ENCODE assay signal across 11 mouse cellular contexts in the genomic region with DNA sequence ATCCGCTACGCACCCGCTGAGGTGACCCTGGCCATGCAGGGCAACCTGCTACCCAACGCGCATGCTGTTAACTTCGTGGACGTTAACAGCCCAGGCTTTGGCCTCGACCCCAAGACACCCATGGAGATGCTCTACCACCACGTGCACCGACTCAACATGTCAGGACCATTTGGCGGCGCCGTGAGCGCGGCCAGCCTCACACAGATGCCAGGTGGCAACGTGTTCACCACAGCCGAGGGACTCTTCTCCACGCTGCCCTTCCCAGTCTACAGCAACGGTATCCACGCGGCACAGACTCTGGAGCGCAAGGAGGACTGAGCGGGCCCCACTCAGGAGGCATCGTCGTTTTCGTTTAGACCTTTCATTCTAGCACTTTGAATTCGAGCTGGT.
DNase-seq lines count a peak whose midpoint lies in the region; ATAC-seq and TF ChIP-seq lines count a peak whose summit lies in the region.
"Had no signal": no experiment of that assay in that cellular context is flagged by ENCODE, and none has a peak within 500 bp of the region (broad histone marks: within the 10 kb centered on the region; RNA-seq: fewer than 3 reads in every experiment).

No protein-coding gene starts in this region.

- H3K4me3 ChIP-seq in heart, embryonic 16.5 days (ENCODE audit: low read length) = peak overlapping the region; percentile 56
- H3K4me3 ChIP-seq in ES-E14 (ENCODE audit: insufficient read depth in 1 of 2, low read depth in 1 of 2, low read length in 2 of 2, poor library complexity in 1 of 2, severe bottlenecking in 1 of 2) = peak overlapping the region; percentile 38 to 68; a peak in 3 of 4 replicates
- H3K4me3 ChIP-seq in forebrain, embryonic 13.5 days = peak overlapping the region; percentile 42; the same call in 1 of the 2 replicates
- H3K4me3 ChIP-seq in liver, embryonic 13.5 days (replicated peaks) = no peak overlapping the region

- no peak overlapping the region for H3K9ac ChIP-seq in heart, embryonic 16.5 days (ENCODE audit: low read length)
- no peak overlapping the region for H3K9ac ChIP-seq in ES-E14 (ENCODE audit: insufficient read depth, low read depth, low read length, poor library complexity, severe bottlenecking)
- H3K9ac ChIP-seq in forebrain, embryonic 13.5 days = no peak overlapping the region
- H3K9ac ChIP-seq in liver, embryonic 13.5 days = no peak overlapping the region

- H3K9me3 ChIP-seq in heart, embryonic 16.5 days (replicated peaks; ENCODE audit: control insufficient read depth, low read length) = no peaks in the 10 kb centered on the region
- no peaks in the 10 kb centered on the region for H3K9me3 ChIP-seq in ES-E14 (ENCODE audit: control insufficient read depth, insufficient read depth, low read depth, low read length)
- no peaks in the 10 kb centered on the region for H3K9me3 ChIP-seq in forebrain, embryonic 13.5 days (replicated peaks)
- H3K9me3 ChIP-seq in liver, embryonic 13.5 days (replicated peaks) = no peaks in the 10 kb centered on the region

- no peak for ATAC-seq in heart, embryonic 16.5 days (replicated peaks; ENCODE audit: extremely low read depth, insufficient read depth, low FRiP score)
- 0 out of 2 replicates have a peak, but pooled peaks have one; percentile 14 for ATAC-seq in forebrain, embryonic 13.5 days
- ATAC-seq in liver, embryonic 13.5 days (ENCODE audit: low read depth) = no peak

- 56% methylated on average over 27 of the region's 27 CpGs for WGBS in heart, embryonic 16.5 days
- WGBS in forebrain, embryonic 13.5 days = 79% methylated on average over 27 of the region's 27 CpGs
- WGBS in liver, embryonic 13.5 days (ENCODE audit: insufficient replicate concordance) = 55% methylated on average over 27 of the region's 27 CpGs

- no peak overlapping the region for H3K27ac ChIP-seq in heart, embryonic 16.5 days (ENCODE audit: low read length)
- no peak overlapping the region for H3K27ac ChIP-seq in ES-E14 (ENCODE audit: insufficient read depth, low read depth, low read length, poor library complexity, severe bottlenecking)
- no peak overlapping the region for H3K27ac ChIP-seq in forebrain, embryonic 13.5 days
- H3K27ac ChIP-seq in liver, embryonic 13.5 days = no peak overlapping the region

- peak overlapping the region; percentile 93 for H3K4me2 ChIP-seq in heart, embryonic 16.5 days (ENCODE audit: low read depth, low read length)
- H3K4me2 ChIP-seq in forebrain, embryonic 13.5 days = peak overlapping the region; percentile 70
- H3K4me2 ChIP-seq in liver, embryonic 13.5 days = peak overlapping the region; percentile 54; the same call in 1 of the 2 replicates

- no peak for DNase-seq in heart, adult 11 months
- DNase-seq in ES-E14 (ENCODE audit: low read depth, low spot score) = no peak
- no peak for DNase-seq in liver, embryonic 13.5 days
- DNase-seq in urinary bladder, adult 18-20 months (ENCODE audit: low spot score in 2 of 2) = no peak
- no peak for DNase-seq in layer of hippocampus, postnatal 14 days (ENCODE audit: low spot score in 2 of 2)
- DNase-seq in right cerebral cortex, adult 2 months (ENCODE audit: low spot score in 2 of 2) = no peak
- DNase-seq: kidney, adult 2 months; lung, adult 18-20 months had no signal

- H3K4me1 ChIP-seq in heart, embryonic 16.5 days (ENCODE audit: control insufficient read depth, insufficient read depth, low read length) = peaks cover 9% of the 10 kb centered on the region
- peaks cover 0 to 7% of the 10 kb centered on the region in 2 experiments; a peak in 1 of 4 replicates for H3K4me1 ChIP-seq in ES-E14 (ENCODE audit: control insufficient read depth in 2 of 2, insufficient read depth in 2 of 2, low read length in 2 of 2, poor library complexity in 1 of 2)
- peaks cover 18% of the 10 kb centered on the region for H3K4me1 ChIP-seq in forebrain, embryonic 13.5 days
- H3K4me1 ChIP-seq in liver, embryonic 13.5 days (replicated peaks) = peaks cover 17% of the 10 kb centered on the region

- H3K36me3 ChIP-seq in heart, embryonic 16.5 days (ENCODE audit: control insufficient read depth, insufficient read depth) = no peaks in the 10 kb centered on the region
- no peaks in the 10 kb centered on the region for H3K36me3 ChIP-seq in ES-E14 (ENCODE audit: control insufficient read depth, insufficient read depth, low read length, poor library complexity, severe bottlenecking)
- H3K36me3 ChIP-seq in forebrain, embryonic 13.5 days (ENCODE audit: poor library complexity, severe bottlenecking) = peaks cover 10% of the 10 kb centered on the region; the same call in 1 of the 2 replicates
- no peaks in the 10 kb centered on the region for H3K36me3 ChIP-seq in liver, embryonic 13.5 days

- peaks cover 42% of the 10 kb centered on the region for H3K27me3 ChIP-seq in heart, embryonic 16.5 days (ENCODE audit: control insufficient read depth, insufficient read depth, low read length)
- peaks cover 31% of the 10 kb centered on the region for H3K27me3 ChIP-seq in forebrain, embryonic 13.5 days
- H3K27me3 ChIP-seq in liver, embryonic 13.5 days = peaks cover 49% of the 10 kb centered on the region
- H3K27me3 ChIP-seq: CH12.LX had no signal

- in situ Hi-C loops in ES-E14 (cut with MboI; ENCODE audit: low sequenced_read_pairs in 2 of 2, unreplicated experiment in 2 of 2) = loop anchor here in 1 of 2 experiments (10.0 kb wide), 1 partner anchor 1154 kb away; no protein-coding TSS in a partner anchor

TF ChIP-seq in ES-E14, 5 proteins besides CTCF, POLR2A, EP300 and RAD21:
- no peak for TF ChIP-seq HCFC1 (IDR thresholded peaks at IDR 0.05; ENCODE audit: borderline replicate concordance, insufficient read depth, low read length)
- TF ChIP-seq MAFK (IDR thresholded peaks at IDR 0.05; ENCODE audit: insufficient read depth, low read depth, low read length) = no peak
- TF ChIP-seq CHD2 (IDR thresholded peaks at IDR 0.05; ENCODE audit: low read depth, low read length) = no peak
